8 mouse cellular contexts compared by ENCODE assay signal in the genomic region with DNA sequence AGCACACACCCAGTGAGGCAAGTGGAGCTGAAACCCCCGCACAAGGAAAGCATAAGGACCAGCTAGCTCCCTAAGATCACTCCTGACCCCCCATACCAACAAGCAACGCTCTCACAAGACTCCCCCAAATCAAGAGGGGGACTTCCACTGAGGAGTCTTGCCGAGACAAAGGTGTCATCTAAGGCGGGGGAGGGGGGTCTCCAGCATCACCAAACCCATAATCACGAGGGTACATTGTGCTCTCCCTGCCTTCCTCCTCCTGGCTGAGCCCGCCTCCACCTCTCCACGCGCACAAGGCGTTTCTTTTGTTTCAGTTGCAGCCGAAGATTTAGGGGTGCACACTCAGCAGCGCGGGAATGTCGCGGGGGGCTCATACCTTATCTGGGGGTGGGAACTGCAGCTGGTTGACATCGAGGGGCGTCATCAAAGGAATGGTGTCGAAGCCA. TPM values are rescaled to one million over a fixed set of nuclear protein-coding genes. Genes with fewer than 3 reads are reported as not detected.
A peak's percentile ranks its signal among the peaks of the same experiment; 100 is the strongest.
DNase-seq lines count a peak whose midpoint lies in the region; ATAC-seq and TF ChIP-seq lines count a peak whose summit lies in the region.

No protein-coding gene starts in this region.

- WGBS in heart, embryonic 10.5 days: 8% methylated on average over 17 of the region's 17 CpGs
- 2% methylated on average over 17 of the region's 17 CpGs for WGBS in embryonic facial prominence, embryonic 13.5 days
- 0% methylated on average over 17 of the region's 17 CpGs for WGBS in neural tube, embryonic 14.5 days

- no peaks in the 10 kb centered on the region for H3K79me2 ChIP-seq in C2C12 (ENCODE audit: control insufficient read depth, insufficient read depth)

- intact Hi-C loops in heart, postnatal 14 days (cut with DNase I): no loop called here
- intact Hi-C loops in left cerebral cortex, postnatal 25 days (cut with DNase I): loop anchor here (2.0 kb wide), 1 partner anchor 42 kb away; no protein-coding TSS in a partner anchor

- H3K27me3 ChIP-seq in heart, embryonic 10.5 days (ENCODE audit: insufficient read depth, poor library complexity, severe bottlenecking): peaks cover 77% of the 10 kb centered on the region
- H3K27me3 ChIP-seq in C2C12 (ENCODE audit: control insufficient read depth, insufficient read depth, insufficient read length): no peaks in the 10 kb centered on the region
- H3K27me3 ChIP-seq in embryonic facial prominence, embryonic 13.5 days: peaks cover 21% of the 10 kb centered on the region
- H3K27me3 ChIP-seq in neural tube, embryonic 14.5 days (ENCODE audit: control insufficient read depth, insufficient read depth, low read length): no peaks in the 10 kb centered on the region

- H3K4me1 ChIP-seq in heart, embryonic 10.5 days: peaks cover 9% of the 10 kb centered on the region
- H3K4me1 ChIP-seq in embryonic facial prominence, embryonic 13.5 days: peaks cover 21% of the 10 kb centered on the region
- H3K4me1 ChIP-seq in neural tube, embryonic 14.5 days (ENCODE audit: control insufficient read depth, insufficient read depth, low read length): peaks cover 46% of the 10 kb centered on the region

- H3K27ac ChIP-seq in heart, embryonic 10.5 days: peak overlapping the region; percentile 82
- H3K27ac ChIP-seq in embryonic facial prominence, embryonic 13.5 days: peak overlapping the region; percentile 81
- peak overlapping the region; percentile 95 for H3K27ac ChIP-seq in neural tube, embryonic 14.5 days (ENCODE audit: low read depth, low read length)

- peak overlapping the region; percentile 78 for H3K4me3 ChIP-seq in heart, embryonic 10.5 days
- peak overlapping the region; percentile 21 for H3K4me3 ChIP-seq in C2C12 (ENCODE audit: insufficient read depth, poor library complexity, severe bottlenecking)
- peak overlapping the region; percentile 86 for H3K4me3 ChIP-seq in embryonic facial prominence, embryonic 13.5 days
- H3K4me3 ChIP-seq in neural tube, embryonic 14.5 days (ENCODE audit: low read depth, low read length): peak overlapping the region; percentile 95

- TF ChIP-seq CTCF in C2C12 (IDR thresholded peaks at IDR 0.05; ENCODE audit: control insufficient read depth, insufficient read depth, insufficient read length): no peak

- no peaks in the 10 kb centered on the region for H3K79me3 ChIP-seq in C2C12 (ENCODE audit: low read depth)

- peak overlapping the region; percentile 76 for H3K4me2 ChIP-seq in embryonic facial prominence, embryonic 13.5 days
- H3K4me2 ChIP-seq in neural tube, embryonic 14.5 days (ENCODE audit: low read depth, low read length): peak overlapping the region; percentile 89

- ATAC-seq in embryonic facial prominence, embryonic 13.5 days (ENCODE audit: insufficient number of reproducible peaks, insufficient read depth, low FRiP score, low TSS enrichment, low read depth): no peak
- ATAC-seq in neural tube, embryonic 14.5 days (ENCODE audit: low read depth): peak; percentile 58

- no peaks in the 10 kb centered on the region for H3K9me3 ChIP-seq in heart, embryonic 10.5 days
- H3K9me3 ChIP-seq in embryonic facial prominence, embryonic 13.5 days: no peaks in the 10 kb centered on the region
- H3K9me3 ChIP-seq in neural tube, embryonic 14.5 days (ENCODE audit: control insufficient read depth, low read length): no peaks in the 10 kb centered on the region

- DNase-seq in heart, embryonic 10.5 days (ENCODE audit: low spot score): no peak
- DNase-seq in heart, postnatal 14 days: no peak
- DNase-seq in left cerebral cortex, postnatal 25 days (ENCODE audit: low spot score in 2 of 2): peak; percentile 66 to 70
- DNase-seq in adrenal gland, adult 2 months: no peak
- no peak for DNase-seq in urinary bladder, postnatal 14 days (ENCODE audit: low spot score)

- H3K9ac ChIP-seq in embryonic facial prominence, embryonic 13.5 days: peak overlapping the region; percentile 93
- peak overlapping the region; percentile 99 for H3K9ac ChIP-seq in neural tube, embryonic 14.5 days (replicated peaks; ENCODE audit: low read depth, low read length)

- H3K36me3 ChIP-seq in heart, embryonic 10.5 days: peaks cover 14% of the 10 kb centered on the region
- H3K36me3 ChIP-seq in C2C12 (ENCODE audit: control insufficient read depth, insufficient read depth): no peaks in the 10 kb centered on the region
- peaks cover 39% of the 10 kb centered on the region for H3K36me3 ChIP-seq in embryonic facial prominence, embryonic 13.5 days
- H3K36me3 ChIP-seq in neural tube, embryonic 14.5 days (ENCODE audit: control insufficient read depth, insufficient read depth, low read length): peaks cover 36% of the 10 kb centered on the region

- no peak overlapping the region for H3ac ChIP-seq in C2C12 (ENCODE audit: control insufficient read depth, insufficient read length, low read depth)

TF ChIP-seq in C2C12, 6 proteins besides CTCF, POLR2A, EP300 and RAD21:
- TF ChIP-seq USF1 (IDR thresholded peaks at IDR 0.05; ENCODE audit: low read depth): no peak
- no peak for TF ChIP-seq MYOG (IDR thresholded peaks at IDR 0.05; ENCODE audit: control insufficient read depth, extremely low read depth, insufficient read length)
- no peak for TF ChIP-seq MAX (IDR thresholded peaks at IDR 0.05)
- no peak for TF ChIP-seq MYOD1 (IDR thresholded peaks at IDR 0.05; ENCODE audit: control insufficient read depth, insufficient read length, low read depth)
- TF ChIP-seq FOSL1 (IDR thresholded peaks at IDR 0.05; ENCODE audit: insufficient read depth, low read length, poor library complexity, severe bottlenecking): no peak
- TF ChIP-seq CEBPB (IDR thresholded peaks at IDR 0.05; ENCODE audit: low read depth): no peak

RNA-seq across cellular contexts. Expression of a gene that starts 1.2 kb away (rescaled TPM):
- 17.4 and 32.6 TPM in 2 replicates for polyA plus RNA-seq in heart, embryonic 10.5 days (2016; fragmentation: Nextera tagmentation; extraction: Ambion mirVana)
- total RNA-seq in heart, postnatal 14 days (2021): 10 to 100 TPM in 1 of 2 experiments, 1 to 10 TPM in 1; 8.8 to 11.9 TPM
- 39.7 TPM for polyA plus RNA-seq in C2C12 (2012; fragmentation: generic; extraction: Trizol)
- polyA plus RNA-seq in embryonic facial prominence, embryonic 13.5 days (2015; fragmentation: Nextera tagmentation; extraction: Ambion mirVana): 169 and 180 TPM in 2 replicates
- total RNA-seq in left cerebral cortex, postnatal 25 days (2021): 100 to 1,000 TPM; 449 to 509 TPM
- polyA plus RNA-seq in neural tube, embryonic 14.5 days (2014; fragmentation: Nextera tagmentation; extraction: Ambion mirVana): 321 and 367 TPM in 2 replicates
- 10 to 100 TPM; 58.0 to 89.3 TPM for total RNA-seq in adrenal gland, adult 2 months (2021)
- 39.1 and 41.3 TPM in 2 replicates for polyA plus RNA-seq in adrenal gland, adult 2 months (2012; rRNA removed)

Comparison
In these comparisons a context has a peak if more than half of its experiments do, and no peak if none do; other contexts are left out.
1. DNase-seq: peak in left cerebral cortex, postnatal 25 days (2 of 2); none in heart, embryonic 10.5 days (single experiment), heart, postnatal 14 days (0 of 2), adrenal gland, adult 2 months (single experiment) and urinary bladder, postnatal 14 days (single experiment).
2. H3K4me3 ChIP-seq: peak in every context shown above with its lines; median percentile 95 in neural tube, embryonic 14.5 days; 86 in embryonic facial prominence, embryonic 13.5 days; 78 in heart, embryonic 10.5 days; 21 in C2C12.
3. Peak in every context shown above with its lines, with median percentiles within 50 percentile points of each other: H3K27ac ChIP-seq.